In the genomic region with DNA sequence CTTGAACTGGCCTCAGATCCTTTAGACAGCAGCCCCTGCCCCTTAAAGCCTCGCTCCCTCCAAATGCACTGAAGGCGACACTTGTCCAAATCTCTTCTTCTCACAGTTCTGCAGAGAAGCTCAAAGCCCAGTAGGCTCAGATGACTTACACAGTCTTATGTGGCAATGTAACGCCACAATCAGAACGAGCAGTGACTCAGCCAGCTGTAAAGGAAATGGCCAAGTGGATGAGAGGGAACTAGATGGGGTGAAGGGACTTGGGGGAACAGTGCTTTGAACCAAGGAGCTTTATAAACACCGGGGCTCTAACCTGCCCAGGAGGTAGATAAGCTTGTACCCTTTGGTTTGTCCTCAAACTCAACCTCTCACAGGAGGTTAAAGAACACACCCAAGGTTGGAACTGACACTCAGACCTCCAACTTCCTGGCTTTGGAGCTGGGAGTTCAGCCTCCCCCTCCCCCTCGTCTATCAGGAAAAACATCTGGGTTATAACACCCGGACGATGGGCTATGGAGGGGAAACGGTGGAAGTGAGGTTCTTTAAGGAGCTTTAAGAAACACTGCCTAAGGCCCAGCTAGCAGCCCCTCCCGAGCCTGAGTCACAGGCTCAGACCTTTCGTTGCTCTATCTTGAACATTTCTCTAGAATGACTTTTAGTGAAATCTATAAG, we compare ENCODE assay signal across 13 mouse cellular contexts. TPM values are rescaled to one million over a fixed set of nuclear protein-coding genes. Genes with fewer than 3 reads are reported as not detected.
DNase-seq lines count a peak whose midpoint lies in the region; ATAC-seq and TF ChIP-seq lines count a peak whose summit lies in the region.
"Had no signal": no experiment of that assay in that cellular context is flagged by ENCODE, and none has a peak within 500 bp of the region (broad histone marks: within the 10 kb centered on the region; RNA-seq: fewer than 3 reads in every experiment).

No protein-coding gene starts in this region.

- peaks cover 13% of the 10 kb centered on the region; the same call in 1 of the 2 replicates for H3K4me1 ChIP-seq in lung, embryonic 15.5 days
- no peaks in the 10 kb centered on the region; the same call in 1 of the 2 replicates for H3K4me1 ChIP-seq in lung, adult 2 months (ENCODE audit: control insufficient read depth, insufficient read depth, low read length)
- no peaks in the 10 kb centered on the region for H3K4me1 ChIP-seq in intestine, postnatal 0 days (replicated peaks; ENCODE audit: control insufficient read depth, insufficient read depth, low read length)
- H3K4me1 ChIP-seq in stomach, postnatal 0 days (replicated peaks; ENCODE audit: control insufficient read depth, insufficient read depth), result no peaks in the 10 kb centered on the region
- H3K4me1 ChIP-seq in midbrain, postnatal 0 days (ENCODE audit: insufficient read depth, low read length), result no peaks in the 10 kb centered on the region
- H3K4me1 ChIP-seq: hindbrain, embryonic 15.5 days; limb, embryonic 15.5 days; midbrain, embryonic 13.5 days; neural tube, embryonic 13.5 days had no signal

- intact Hi-C loops in gastrocnemius, adult 2 months (cut with DNase I), result no loop called here

- WGBS in lung, embryonic 15.5 days, result 55% methylated on average over 11 of the region's 11 CpGs
- WGBS in lung, adult 2 months, result 44% methylated on average over 11 of the region's 11 CpGs
- WGBS in intestine, postnatal 0 days, result 60% methylated on average over 11 of the region's 11 CpGs
- WGBS in stomach, postnatal 0 days, result 43% methylated on average over 11 of the region's 11 CpGs
- WGBS in midbrain, postnatal 0 days, result 82% methylated on average over 11 of the region's 11 CpGs

- DNase-seq in gastrocnemius, adult 2 months, result no peak
- DNase-seq in gastrocnemius, postnatal 10 days, result no peak
- no peak for DNase-seq in lung, adult 2 months
- DNase-seq in stomach, postnatal 0 days (ENCODE audit: low spot score), result no peak
- no peak for DNase-seq in midbrain, postnatal 0 days (ENCODE audit: low spot score)
- DNase-seq in urinary bladder, postnatal 10 days (ENCODE audit: low spot score), result no peak
- DNase-seq: B cell, adult 2 months had no signal

- no peak for TF ChIP-seq POLR2A in lung, adult 2 months (IDR thresholded peaks at IDR 0.05; ENCODE audit: borderline replicate concordance, extremely low read depth, low read depth, low read length)

- peak overlapping the region; percentile 52; the same call in 1 of the 2 replicates for H3K27ac ChIP-seq in gastrocnemius, adult 2 months
- H3K27ac ChIP-seq in lung, embryonic 15.5 days, result peak overlapping the region; percentile 45
- peak overlapping the region; percentile 23; the same call in 1 of the 2 replicates for H3K27ac ChIP-seq in intestine, postnatal 0 days (ENCODE audit: low read depth, low read length)
- H3K27ac ChIP-seq in stomach, postnatal 0 days (replicated peaks), result no peak overlapping the region; the same call in 1 of the 2 replicates
- H3K27ac ChIP-seq in midbrain, postnatal 0 days (ENCODE audit: low read depth, low read length), result no peak overlapping the region
- H3K27ac ChIP-seq: hindbrain, embryonic 15.5 days; limb, embryonic 15.5 days; midbrain, embryonic 13.5 days; neural tube, embryonic 13.5 days had no signal

- no peak for TF ChIP-seq EP300 in stomach, postnatal 0 days (optimal IDR thresholded peaks at IDR 0.05)

- H3K9me3 ChIP-seq in lung, embryonic 15.5 days, result no peaks in the 10 kb centered on the region
- no peaks in the 10 kb centered on the region for H3K9me3 ChIP-seq in intestine, postnatal 0 days (ENCODE audit: control insufficient read depth)
- H3K9me3 ChIP-seq in stomach, postnatal 0 days (ENCODE audit: control insufficient read depth, low read length), result no peaks in the 10 kb centered on the region
- H3K9me3 ChIP-seq in midbrain, postnatal 0 days (ENCODE audit: low read length), result no peaks in the 10 kb centered on the region
- H3K9me3 ChIP-seq: hindbrain, embryonic 15.5 days; limb, embryonic 15.5 days; midbrain, embryonic 13.5 days; neural tube, embryonic 13.5 days had no signal

- no peak for TF ChIP-seq CTCF in gastrocnemius, adult 2 months (IDR thresholded peaks at IDR 0.05)
- TF ChIP-seq CTCF in lung, adult 2 months (IDR thresholded peaks at IDR 0.05; ENCODE audit: insufficient read depth, low read length), result no peak
- TF ChIP-seq CTCF in intestine, postnatal 0 days (IDR thresholded peaks at IDR 0.05; ENCODE audit: low read depth), result no peak
- TF ChIP-seq CTCF in stomach, postnatal 0 days (IDR thresholded peaks at IDR 0.05; ENCODE audit: low read depth), result no peak
- TF ChIP-seq CTCF in midbrain, postnatal 0 days (IDR thresholded peaks at IDR 0.05), result no peak

- no peak for ATAC-seq in lung, embryonic 15.5 days (ENCODE audit: borderline replicate concordance, extremely low read depth, low FRiP score, low TSS enrichment)
- ATAC-seq in intestine, postnatal 0 days, result no peak
- peak; percentile 44; the same call in 1 of the 2 replicates for ATAC-seq in stomach, postnatal 0 days (ENCODE audit: low FRiP score, low TSS enrichment)
- ATAC-seq in midbrain, postnatal 0 days (ENCODE audit: low FRiP score), result no peak
- ATAC-seq: midbrain, embryonic 13.5 days had no signal

- H3K4me2 ChIP-seq in lung, embryonic 15.5 days, result no peak overlapping the region
- no peak overlapping the region for H3K4me2 ChIP-seq in intestine, postnatal 0 days (replicated peaks; ENCODE audit: low read depth)
- no peak overlapping the region for H3K4me2 ChIP-seq in stomach, postnatal 0 days (replicated peaks; ENCODE audit: low read depth)
- H3K4me2 ChIP-seq in midbrain, postnatal 0 days (ENCODE audit: low read depth, low read length, poor library complexity, severe bottlenecking), result no peak overlapping the region
- H3K4me2 ChIP-seq: hindbrain, embryonic 15.5 days; limb, embryonic 15.5 days; midbrain, embryonic 13.5 days; neural tube, embryonic 13.5 days had no signal

- no peak overlapping the region for H3K9ac ChIP-seq in lung, embryonic 15.5 days
- no peak overlapping the region for H3K9ac ChIP-seq in intestine, postnatal 0 days (ENCODE audit: low read depth, low read length)
- no peak overlapping the region for H3K9ac ChIP-seq in stomach, postnatal 0 days (ENCODE audit: low read length)
- no peak overlapping the region for H3K9ac ChIP-seq in midbrain, postnatal 0 days (replicated peaks; ENCODE audit: low read length, poor library complexity, severe bottlenecking)
- H3K9ac ChIP-seq: hindbrain, embryonic 15.5 days; limb, embryonic 15.5 days; midbrain, embryonic 13.5 days; neural tube, embryonic 13.5 days had no signal

- H3K36me3 ChIP-seq in lung, embryonic 15.5 days, result peaks cover 37% of the 10 kb centered on the region
- H3K36me3 ChIP-seq in intestine, postnatal 0 days (ENCODE audit: control insufficient read depth, insufficient read depth), result peaks cover 42% of the 10 kb centered on the region
- H3K36me3 ChIP-seq in stomach, postnatal 0 days (ENCODE audit: control insufficient read depth, insufficient read depth, low read length), result peaks cover 8% of the 10 kb centered on the region; the same call in 1 of the 2 replicates
- peaks cover 42% of the 10 kb centered on the region for H3K36me3 ChIP-seq in midbrain, postnatal 0 days (ENCODE audit: insufficient read depth, low read length)

- H3K27me3 ChIP-seq in lung, embryonic 15.5 days, result no peaks in the 10 kb centered on the region
- H3K27me3 ChIP-seq in intestine, postnatal 0 days (replicated peaks; ENCODE audit: control insufficient read depth, insufficient read depth, low read length), result no peaks in the 10 kb centered on the region
- no peaks in the 10 kb centered on the region for H3K27me3 ChIP-seq in stomach, postnatal 0 days (ENCODE audit: control insufficient read depth, insufficient read depth, low read length)
- H3K27me3 ChIP-seq in midbrain, postnatal 0 days (ENCODE audit: insufficient read depth, low read length), result no peaks in the 10 kb centered on the region
- H3K27me3 ChIP-seq: hindbrain, embryonic 15.5 days; limb, embryonic 15.5 days; midbrain, embryonic 13.5 days; neural tube, embryonic 13.5 days had no signal

- H3K4me3 ChIP-seq in gastrocnemius, adult 2 months, result no peak overlapping the region
- no peak overlapping the region for H3K4me3 ChIP-seq in lung, embryonic 15.5 days
- no peak overlapping the region for H3K4me3 ChIP-seq in lung, adult 2 months (replicated peaks; ENCODE audit: extremely low read depth, low read depth, low read length)
- no peak overlapping the region for H3K4me3 ChIP-seq in intestine, postnatal 0 days (ENCODE audit: low read depth, low read length)
- no peak overlapping the region for H3K4me3 ChIP-seq in stomach, postnatal 0 days (ENCODE audit: low read depth, low read length)
- no peak overlapping the region for H3K4me3 ChIP-seq in midbrain, postnatal 0 days (ENCODE audit: low read depth, low read length)
- H3K4me3 ChIP-seq: hindbrain, embryonic 15.5 days; limb, embryonic 15.5 days; midbrain, embryonic 13.5 days; neural tube, embryonic 13.5 days had no signal

RNA-seq across cellular contexts. Expression of a gene that starts 13.7 kb away (rescaled TPM):
- total RNA-seq in gastrocnemius, adult 2 months (2021), result 100 to 1,000 TPM; 298 to 413 TPM
- total RNA-seq in gastrocnemius, postnatal 10 days (2021), result 100 to 1,000 TPM; 278 to 336 TPM
- polyA plus RNA-seq in lung, embryonic 15.5 days (2015; fragmentation: Nextera tagmentation; extraction: Ambion mirVana), result 256 and 268 TPM in 2 replicates
- polyA plus RNA-seq in lung, adult 2 months (2012; rRNA removed), result 52.3 and 56.0 TPM in 2 replicates
- polyA plus RNA-seq in intestine, postnatal 0 days (2015; fragmentation: Nextera tagmentation; extraction: Ambion mirVana), result 343 and 361 TPM in 2 replicates
- polyA plus RNA-seq in stomach, postnatal 0 days (2015; fragmentation: Nextera tagmentation; extraction: Ambion mirVana), result 237 and 242 TPM in 2 replicates
- total RNA-seq in midbrain, postnatal 0 days (2014; rRNA removed), result 87.4 and 95.2 TPM in 2 replicates
- 339 and 388 TPM in 2 replicates for polyA plus RNA-seq in midbrain, postnatal 0 days (2015; fragmentation: Nextera tagmentation; extraction: Ambion mirVana)

RNA-seq across cellular contexts. Expression of a gene that starts 13.7 kb away (rescaled TPM):
- total RNA-seq in gastrocnemius, adult 2 months (2021), result not detected
- not detected for total RNA-seq in gastrocnemius, postnatal 10 days (2021)
- polyA plus RNA-seq in lung, embryonic 15.5 days (2015; fragmentation: Nextera tagmentation; extraction: Ambion mirVana), result 3.1 and 3.6 TPM in 2 replicates
- polyA plus RNA-seq in lung, adult 2 months (2012; rRNA removed), result 3.0 and 4.4 TPM in 2 replicates
- not detected in 2 replicates for polyA plus RNA-seq in intestine, postnatal 0 days (2015; fragmentation: Nextera tagmentation; extraction: Ambion mirVana)
- polyA plus RNA-seq in stomach, postnatal 0 days (2015; fragmentation: Nextera tagmentation; extraction: Ambion mirVana), result not detected in 2 replicates
- 1.4 and 3.8 TPM in 2 replicates for total RNA-seq in midbrain, postnatal 0 days (2014; rRNA removed)
- 2.1 and 3.5 TPM in 2 replicates for polyA plus RNA-seq in midbrain, postnatal 0 days (2015; fragmentation: Nextera tagmentation; extraction: Ambion mirVana)
- polyA plus RNA-seq: limb, embryonic 15.5 days had no signal

RNA-seq across cellular contexts. Expression of a gene that starts 55.8 kb away (rescaled TPM):
- total RNA-seq in gastrocnemius, adult 2 months (2021), result 1 to 10 TPM; 3.0 to 3.4 TPM
- 1 to 10 TPM; 3.0 TPM for total RNA-seq in gastrocnemius, postnatal 10 days (2021)
- polyA plus RNA-seq in lung, embryonic 15.5 days (2015; fragmentation: Nextera tagmentation; extraction: Ambion mirVana), result 0.77 and 0.86 TPM in 2 replicates
- 1.3 and 1.7 TPM in 2 replicates for polyA plus RNA-seq in lung, adult 2 months (2012; rRNA removed)
- polyA plus RNA-seq in intestine, postnatal 0 days (2015; fragmentation: Nextera tagmentation; extraction: Ambion mirVana), result 0.38 and 0.44 TPM in 2 replicates
- polyA plus RNA-seq in stomach, postnatal 0 days (2015; fragmentation: Nextera tagmentation; extraction: Ambion mirVana), result 0.55 and 0.91 TPM in 2 replicates
- total RNA-seq in midbrain, postnatal 0 days (2014; rRNA removed), result 10.7 and 15.8 TPM in 2 replicates
- 5.3 and 7.8 TPM in 2 replicates for polyA plus RNA-seq in midbrain, postnatal 0 days (2015; fragmentation: Nextera tagmentation; extraction: Ambion mirVana)

Comparison
In these comparisons a context has a peak if more than half of its experiments do, and no peak if none do; other contexts are left out.
1. H3K27ac ChIP-seq: peak in gastrocnemius, adult 2 months (single experiment), lung, embryonic 15.5 days (single experiment) and intestine, postnatal 0 days (single experiment); none in stomach, postnatal 0 days (single experiment) and midbrain, postnatal 0 days (single experiment).